In the genomic region with DNA sequence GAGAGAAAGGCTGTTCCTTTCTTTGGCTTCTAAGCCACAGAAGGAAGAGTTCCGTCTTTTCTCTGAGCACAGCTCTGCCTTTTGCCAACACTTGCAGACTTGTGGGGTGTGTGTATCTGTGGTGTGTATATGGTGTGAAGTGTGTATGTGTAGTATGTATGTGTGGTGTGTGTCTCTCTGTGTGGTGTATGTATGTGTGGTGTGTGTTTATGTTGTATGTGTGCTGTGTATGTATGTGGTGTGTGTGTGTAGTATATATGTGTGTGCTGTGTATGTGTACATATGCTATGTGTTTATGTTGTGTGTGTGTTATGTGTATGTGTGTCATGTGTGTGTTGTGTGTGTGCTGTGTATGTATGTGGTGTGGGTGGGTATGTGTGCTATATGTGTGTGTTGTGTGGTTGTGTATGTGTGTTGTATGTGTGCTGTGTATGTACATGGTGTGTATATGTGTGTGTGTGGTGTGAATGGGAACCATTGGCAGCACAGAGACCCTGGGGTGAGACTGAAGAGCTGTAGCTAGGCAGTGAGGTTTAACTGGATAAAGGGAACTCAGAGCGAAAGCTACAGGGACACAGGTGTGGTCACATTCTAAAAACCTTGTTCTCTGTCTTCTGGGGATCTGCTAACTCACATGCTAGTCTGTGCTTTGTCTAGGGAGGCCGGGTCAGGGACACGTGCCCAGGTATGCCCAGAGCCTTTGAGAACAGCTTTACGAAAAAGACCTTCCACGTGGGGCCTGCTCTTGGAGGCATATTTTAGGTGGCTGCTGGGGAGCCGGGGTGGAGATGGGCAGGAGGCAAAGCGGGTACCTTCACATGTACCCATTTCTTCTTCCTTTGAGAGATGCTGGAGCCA, we compare ENCODE assay signal across 12 mouse cellular contexts. TPM values are rescaled to one million over a fixed set of nuclear protein-coding genes. Genes with fewer than 3 reads are reported as not detected.
DNase-seq lines count a peak whose midpoint lies in the region; ATAC-seq and TF ChIP-seq lines count a peak whose summit lies in the region.
"Had no signal": no experiment of that assay in that cellular context is flagged by ENCODE, and none has a peak within 500 bp of the region (broad histone marks: within the 10 kb centered on the region; RNA-seq: fewer than 3 reads in every experiment).

No protein-coding gene starts in this region.

- H3K79me2 ChIP-seq in heart, adult 2 months (replicated peaks; ENCODE audit: control insufficient read depth, insufficient read depth, low read length) = no peaks in the 10 kb centered on the region

- H3K27ac ChIP-seq in heart, embryonic 11.5 days (ENCODE audit: low read depth, low read length) = no peak overlapping the region
- H3K27ac ChIP-seq in neural tube, embryonic 12.5 days = no peak overlapping the region
- no peak overlapping the region for H3K27ac ChIP-seq in hindbrain, embryonic 14.5 days
- H3K27ac ChIP-seq in neural tube, embryonic 14.5 days (ENCODE audit: low read depth, low read length) = no peak overlapping the region
- no peak overlapping the region for H3K27ac ChIP-seq in heart, adult 2 months
- H3K27ac ChIP-seq: heart, embryonic 13.5 days; intestine, embryonic 15.5 days; liver, embryonic 15.5 days had no signal

- no peak for TF ChIP-seq POLR2A in heart, adult 2 months (IDR thresholded peaks at IDR 0.05; ENCODE audit: insufficient read depth, low read depth, low read length)

- no peak overlapping the region for H3K4me3 ChIP-seq in heart, embryonic 11.5 days (ENCODE audit: low read depth, low read length)
- no peak overlapping the region for H3K4me3 ChIP-seq in neural tube, embryonic 12.5 days
- H3K4me3 ChIP-seq in hindbrain, embryonic 14.5 days (replicated peaks; ENCODE audit: low read length) = no peak overlapping the region
- no peak overlapping the region for H3K4me3 ChIP-seq in neural tube, embryonic 14.5 days (ENCODE audit: low read depth, low read length)
- no peak overlapping the region for H3K4me3 ChIP-seq in heart, adult 2 months
- H3K4me3 ChIP-seq: heart, embryonic 13.5 days; intestine, embryonic 15.5 days; liver, embryonic 15.5 days; megakaryocyte, embryonic 14.5 days had no signal

- no peak overlapping the region for H3K4me2 ChIP-seq in heart, embryonic 11.5 days
- no peak overlapping the region for H3K4me2 ChIP-seq in neural tube, embryonic 12.5 days (replicated peaks)
- no peak overlapping the region for H3K4me2 ChIP-seq in hindbrain, embryonic 14.5 days (replicated peaks)
- H3K4me2 ChIP-seq in neural tube, embryonic 14.5 days (ENCODE audit: low read depth, low read length) = no peak overlapping the region
- H3K4me2 ChIP-seq: heart, embryonic 13.5 days; intestine, embryonic 15.5 days; liver, embryonic 15.5 days had no signal

- no peak for TF ChIP-seq CTCF in heart, adult 2 months (IDR thresholded peaks at IDR 0.05)

- H3K9me3 ChIP-seq in heart, embryonic 11.5 days (replicated peaks; ENCODE audit: control insufficient read depth, low read length) = no peaks in the 10 kb centered on the region
- H3K9me3 ChIP-seq in neural tube, embryonic 12.5 days = no peaks in the 10 kb centered on the region
- no peaks in the 10 kb centered on the region for H3K9me3 ChIP-seq in hindbrain, embryonic 14.5 days (ENCODE audit: control insufficient read depth, low read length)
- H3K9me3 ChIP-seq in neural tube, embryonic 14.5 days (ENCODE audit: control insufficient read depth, low read length) = no peaks in the 10 kb centered on the region
- H3K9me3 ChIP-seq: heart, embryonic 13.5 days; intestine, embryonic 15.5 days; liver, embryonic 15.5 days; megakaryocyte, embryonic 14.5 days had no signal

- no peak for DNase-seq in heart, adult 18-20 months
- DNase-seq in neural tube, embryonic 10.5 days (ENCODE audit: extremely low spot score, low spot score) = no peak
- DNase-seq in hindbrain, embryonic 14.5 days (ENCODE audit: low spot score) = no peak
- no peak for DNase-seq in heart, adult 2 months
- no peak for DNase-seq in retina, embryonic 14.5 days (ENCODE audit: low spot score)

- H3K36me3 ChIP-seq in heart, embryonic 11.5 days (ENCODE audit: control insufficient read depth, insufficient read depth, low read length) = 0 out of 2 replicates have a peak, but pooled peaks cover 3% of the 10 kb centered on the region
- peaks cover 30% of the 10 kb centered on the region for H3K36me3 ChIP-seq in neural tube, embryonic 12.5 days
- peaks cover 56% of the 10 kb centered on the region for H3K36me3 ChIP-seq in hindbrain, embryonic 14.5 days (replicated peaks; ENCODE audit: control insufficient read depth, insufficient read depth)
- H3K36me3 ChIP-seq in neural tube, embryonic 14.5 days (ENCODE audit: control insufficient read depth, insufficient read depth, low read length) = peaks cover 30% of the 10 kb centered on the region
- no peaks in the 10 kb centered on the region for H3K36me3 ChIP-seq in heart, adult 2 months (ENCODE audit: control insufficient read depth, insufficient read depth, low read length)
- H3K36me3 ChIP-seq: intestine, embryonic 15.5 days had no signal

- intact Hi-C loops in heart, adult 2 months (cut with DNase I) = loop anchor here (1.0 to 5.0 kb wide), 3 partner anchors 41 to 208 kb away; a partner anchor contains a TSS

- WGBS in heart, embryonic 11.5 days (ENCODE audit: insufficient replicate concordance) = 65% methylated on average over 8 of the region's 8 CpGs
- 75% methylated on average over 8 of the region's 8 CpGs for WGBS in neural tube, embryonic 12.5 days
- 70% methylated on average over 8 of the region's 8 CpGs for WGBS in hindbrain, embryonic 14.5 days
- WGBS in neural tube, embryonic 14.5 days = 68% methylated on average over 8 of the region's 8 CpGs
- 67% methylated on average over 8 of the region's 8 CpGs for WGBS in heart, adult 2 months

- H3K9ac ChIP-seq in heart, embryonic 11.5 days (ENCODE audit: low read depth, low read length) = no peak overlapping the region
- H3K9ac ChIP-seq in neural tube, embryonic 12.5 days = no peak overlapping the region
- no peak overlapping the region for H3K9ac ChIP-seq in hindbrain, embryonic 14.5 days
- no peak overlapping the region for H3K9ac ChIP-seq in neural tube, embryonic 14.5 days (replicated peaks; ENCODE audit: low read depth, low read length)
- H3K9ac ChIP-seq in heart, adult 2 months (ENCODE audit: low read depth, low read length) = no peak overlapping the region
- H3K9ac ChIP-seq: heart, embryonic 13.5 days; intestine, embryonic 15.5 days; liver, embryonic 15.5 days had no signal

- no peak for TF ChIP-seq EP300 in heart, adult 2 months (IDR thresholded peaks at IDR 0.05; ENCODE audit: insufficient read depth, low read depth, low read length)

- H3K4me1 ChIP-seq in heart, embryonic 11.5 days (ENCODE audit: control insufficient read depth, insufficient read depth, low read length) = no peaks in the 10 kb centered on the region
- no peaks in the 10 kb centered on the region for H3K4me1 ChIP-seq in neural tube, embryonic 12.5 days
- H3K4me1 ChIP-seq in hindbrain, embryonic 14.5 days (replicated peaks; ENCODE audit: control insufficient read depth, insufficient read depth, low read length) = no peaks in the 10 kb centered on the region
- no peaks in the 10 kb centered on the region for H3K4me1 ChIP-seq in neural tube, embryonic 14.5 days (ENCODE audit: control insufficient read depth, insufficient read depth, low read length)
- peaks cover 6% of the 10 kb centered on the region for H3K4me1 ChIP-seq in heart, adult 2 months (ENCODE audit: control insufficient read depth, insufficient read depth, low read length)
- H3K4me1 ChIP-seq: intestine, embryonic 15.5 days; liver, embryonic 15.5 days; megakaryocyte, embryonic 14.5 days had no signal

- H3K27me3 ChIP-seq in heart, embryonic 11.5 days (ENCODE audit: control insufficient read depth, insufficient read depth, low read length) = no peaks in the 10 kb centered on the region
- H3K27me3 ChIP-seq in neural tube, embryonic 12.5 days (replicated peaks) = no peaks in the 10 kb centered on the region
- H3K27me3 ChIP-seq in hindbrain, embryonic 14.5 days (ENCODE audit: control insufficient read depth, insufficient read depth, low read length) = no peaks in the 10 kb centered on the region
- no peaks in the 10 kb centered on the region for H3K27me3 ChIP-seq in neural tube, embryonic 14.5 days (ENCODE audit: control insufficient read depth, insufficient read depth, low read length)
- H3K27me3 ChIP-seq in heart, adult 2 months (ENCODE audit: control insufficient read depth, insufficient read depth, low read length) = no peaks in the 10 kb centered on the region
- H3K27me3 ChIP-seq: heart, embryonic 13.5 days; intestine, embryonic 15.5 days; liver, embryonic 15.5 days had no signal

- ATAC-seq in heart, embryonic 11.5 days (replicated peaks; ENCODE audit: insufficient number of reproducible peaks, low FRiP score, low TSS enrichment) = peak; percentile 35; the same call in 1 of the 2 replicates
- ATAC-seq in neural tube, embryonic 12.5 days (ENCODE audit: low FRiP score, low read depth) = peak; percentile 17; the same call in 1 of the 2 replicates
- ATAC-seq in hindbrain, embryonic 14.5 days (ENCODE audit: low FRiP score) = peak; percentile 37
- peak; percentile 51; the same call in 1 of the 2 replicates for ATAC-seq in neural tube, embryonic 14.5 days (ENCODE audit: low read depth)

RNA-seq across cellular contexts. Expression of a gene that starts 54.5 kb away (rescaled TPM):
- 10.2 and 12.2 TPM in 2 replicates for polyA plus RNA-seq in heart, embryonic 11.5 days (2014; fragmentation: Nextera tagmentation; extraction: Ambion mirVana)
- 1 to 10 TPM in 1 of 2 experiments, under 1 TPM in 1; 0.97 to 1.3 TPM for total RNA-seq in heart, adult 18-20 months (2021)
- polyA plus RNA-seq in neural tube, embryonic 12.5 days (2016; fragmentation: Nextera tagmentation; extraction: Ambion mirVana) = 20.0 and 21.0 TPM in 2 replicates
- 40.2 and 44.1 TPM in 2 replicates for polyA plus RNA-seq in hindbrain, embryonic 14.5 days (2014; fragmentation: Nextera tagmentation; extraction: Ambion mirVana)
- polyA plus RNA-seq in neural tube, embryonic 14.5 days (2014; fragmentation: Nextera tagmentation; extraction: Ambion mirVana) = 38.1 and 39.6 TPM in 2 replicates
- total RNA-seq in heart, adult 2 months (2021) = 1 to 10 TPM in 1 of 2 experiments, under 1 TPM in 1; 0.65 to 1.1 TPM
- 1.3 and 1.5 TPM in 2 replicates for polyA plus RNA-seq in heart, adult 2 months (2012; rRNA removed)
